Mouse (Mus musculus) hindbrain, embryonic 12.5 days (tissue): ENCODE results near the gene Ankrd60. TPM values are rescaled to one million over a fixed set of nuclear protein-coding genes. Genes with fewer than 3 reads are reported as not detected.

Source experiments
- ATAC-seq: fragments of 200-750 bp; cut with Nextera tagmentation; 2 replicates; pipeline ENCODE4 v1.8.0; 2017; ENCODE audit warnings: moderate TSS enrichment; ENCODE audit not compliant: low FRiP score
- H3K27ac ChIP-seq: fragments of 300-500 bp; sonication (generic); 2 replicates; pipeline ENCODE4 v1.5.1; 2016; ENCODE audit warnings: mild to moderate bottlenecking
- H3K27me3 ChIP-seq: fragments of 300-500 bp; sonication (generic); 2 replicates; pipeline ENCODE4 v1.6.1; 2016; ENCODE audit warnings: mild to moderate bottlenecking
- H3K36me3 ChIP-seq: fragments of 300-500 bp; sonication (generic); 2 replicates; pipeline ENCODE4 v1.6.1; 2016; ENCODE audit warnings: mild to moderate bottlenecking
- H3K4me1 ChIP-seq: fragments of 300-500 bp; sonication (generic); 2 replicates; pipeline ENCODE4 v1.6.1; 2016
- H3K4me2 ChIP-seq: fragments of 300-500 bp; sonication (generic); replicated peaks from 2 replicates; pipeline ENCODE4 v1.6.1; 2016; ENCODE audit warnings: mild to moderate bottlenecking
- H3K4me3 ChIP-seq: fragments of 300-500 bp; sonication (generic); 2 replicates; pipeline ENCODE4 v1.5.1; 2016; ENCODE audit warnings: mild to moderate bottlenecking
- H3K9ac ChIP-seq: fragments of 300-500 bp; sonication (generic); 2 replicates; pipeline ENCODE4 v1.6.1; 2016; ENCODE audit warnings: mild to moderate bottlenecking, moderate library complexity
- H3K9me3 ChIP-seq: fragments of 300-500 bp; sonication (generic); replicated peaks from 2 replicates; pipeline ENCODE4 v1.6.1; 2016; ENCODE audit warnings: mild to moderate bottlenecking
- WGBS: fragments of 180-500 bp; shearing (Covaris S2); methylation state at CpG from one replicate; pipeline ENCODE4 v1.1.7; 2016; 5-methylcytosine and 5-hydroxymethylcytosine counted together
- polyA plus RNA-seq: library from polyadenylated mRNA; unstranded; fragments of >200 nt; fragmentation: Nextera tagmentation; extraction: Ambion mirVana; gene quantifications from 2 replicates; pipeline ENCODE4 v1.2.1, GENCODE M21; 2016

Ankrd60 gene
- polyA plus RNA-seq, 1 experiment from 2014 or later, result not detected

DNA sequence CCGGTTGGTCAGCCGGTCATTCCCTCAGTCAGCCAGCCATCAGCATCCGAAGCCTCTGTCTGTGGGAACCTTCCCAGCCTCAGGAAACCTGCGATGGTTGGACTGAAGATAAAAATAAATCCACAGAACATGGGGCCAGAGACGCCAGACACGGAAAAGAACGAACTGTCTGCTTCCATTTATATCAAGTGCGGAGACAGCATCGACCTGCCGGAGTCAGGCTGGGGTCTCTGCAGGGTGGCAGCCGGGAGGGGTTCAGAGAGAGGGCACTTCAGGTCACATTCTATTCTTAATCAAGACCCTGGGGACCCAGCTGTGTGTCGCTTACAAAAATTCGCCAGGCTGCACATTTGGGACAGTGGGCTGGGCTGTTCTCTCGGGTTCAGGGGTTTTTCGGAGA, 38.4 kb downstream of the Ankrd60 start:
- H3K9ac ChIP-seq, result no peak overlapping the region
- ATAC-seq, result no peak
- no peak overlapping the region for H3K27ac ChIP-seq
- WGBS, result 46% methylated on average over 15 of the region's 15 CpGs
- H3K4me1 ChIP-seq, result peaks cover 15% of the 10 kb centered on the region; the same call in 1 of the 2 replicates
- no peaks in the 10 kb centered on the region for H3K27me3 ChIP-seq
- no peaks in the 10 kb centered on the region for H3K9me3 ChIP-seq
- H3K4me2 ChIP-seq, result no peak overlapping the region
- H3K36me3 ChIP-seq, result no peaks in the 10 kb centered on the region
- H3K4me3 ChIP-seq, result no peak overlapping the region

DNA sequence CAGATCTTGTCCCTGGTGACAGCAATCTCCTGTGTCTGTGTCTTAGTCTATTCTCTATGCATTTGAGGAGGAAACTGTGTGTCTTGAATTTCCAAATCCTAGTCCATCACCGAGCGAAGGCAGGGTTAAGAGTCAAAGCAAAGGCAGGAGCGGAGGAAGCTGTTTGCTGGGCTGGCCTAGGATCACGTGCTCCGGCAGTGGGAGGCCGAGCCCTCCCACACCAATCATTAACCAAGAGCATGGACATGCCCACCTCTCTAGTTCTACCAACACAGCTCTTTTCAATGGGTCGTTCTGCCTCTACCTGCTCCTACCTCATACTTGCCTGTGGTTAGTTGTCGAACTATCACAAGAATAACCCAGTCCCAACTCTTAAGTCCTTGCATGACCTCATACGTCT, 42.3 kb downstream of the Ankrd60 start:
- Histone ChIP-seq H3K9me3 (no peaks in the 10 kb centered on the region), H3K9ac (no peak overlapping the region), H3K36me3 (no peaks in the 10 kb centered on the region), H3K4me1 (peaks cover 16% of the 10 kb centered on the region; the same call in 1 of the 2 replicates), H3K4me3 (no peak overlapping the region), H3K27me3 (no peaks in the 10 kb centered on the region), H3K4me2 (no peak overlapping the region), H3K27ac (no peak overlapping the region)
- ATAC-seq, result no peak
- 92% methylated on average over 9 of the region's 9 CpGs for WGBS

DNA sequence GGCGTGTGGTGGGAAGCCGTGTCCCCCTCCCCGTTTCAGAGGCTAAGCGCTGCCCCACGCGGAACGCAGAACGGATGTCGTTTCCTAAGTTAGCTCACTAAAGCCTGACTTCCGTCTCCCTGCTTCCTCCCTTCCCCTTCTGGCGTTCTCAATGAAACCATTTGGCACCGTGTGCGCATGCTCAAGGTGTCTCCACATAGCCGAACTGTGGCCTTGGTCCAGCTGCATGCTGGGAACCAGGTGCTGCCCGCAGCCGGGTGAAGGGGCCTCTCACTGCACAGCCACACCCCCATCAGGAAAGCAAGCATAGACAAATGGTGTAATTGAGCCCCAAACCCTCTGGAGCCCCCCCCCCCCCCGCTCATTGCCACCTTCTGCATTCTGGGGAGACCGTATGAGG, 42.8 kb downstream of the Ankrd60 start:
- H3K4me2 ChIP-seq, result no peak overlapping the region
- no peaks in the 10 kb centered on the region for H3K27me3 ChIP-seq
- WGBS, result 84% methylated on average over 18 of the region's 18 CpGs
- no peak for ATAC-seq
- H3K36me3 ChIP-seq, result no peaks in the 10 kb centered on the region
- no peak overlapping the region for H3K27ac ChIP-seq
- H3K9ac ChIP-seq, result no peak overlapping the region
- H3K9me3 ChIP-seq, result no peaks in the 10 kb centered on the region
- no peak overlapping the region for H3K4me3 ChIP-seq
- peaks cover 12% of the 10 kb centered on the region; the same call in 1 of the 2 replicates for H3K4me1 ChIP-seq

DNA sequence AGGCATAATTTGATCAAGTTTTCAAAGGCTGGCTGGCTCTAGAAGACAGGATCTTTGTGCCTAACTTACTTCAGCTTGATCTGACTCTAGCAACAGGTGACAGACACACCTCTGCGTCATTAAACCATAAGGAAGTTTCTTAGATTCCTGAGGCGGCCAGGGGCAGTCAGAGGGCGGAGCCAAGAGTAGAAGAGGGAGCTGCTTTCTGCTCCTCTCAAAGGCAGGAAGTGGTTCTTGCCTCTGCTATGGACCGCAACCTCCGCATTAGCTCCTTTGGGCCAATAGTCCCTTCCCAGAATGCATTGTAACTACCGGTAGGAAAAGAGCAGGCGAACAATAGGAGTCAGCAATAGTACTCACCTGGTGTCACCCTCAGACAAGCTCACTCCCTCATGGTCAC, 43.6 kb downstream of the Ankrd60 start:
- Histone ChIP-seq H3K4me1 (peaks cover 4% of the 10 kb centered on the region; the same call in 1 of the 2 replicates), H3K36me3 (no peaks in the 10 kb centered on the region), H3K27ac (no peak overlapping the region), H3K9ac (no peak overlapping the region), H3K9me3 (no peaks in the 10 kb centered on the region), H3K27me3 (no peaks in the 10 kb centered on the region), H3K4me3 (no peak overlapping the region), H3K4me2 (no peak overlapping the region)
- no peak for ATAC-seq
- WGBS, result 83% methylated on average over 7 of the region's 7 CpGs

DNA sequence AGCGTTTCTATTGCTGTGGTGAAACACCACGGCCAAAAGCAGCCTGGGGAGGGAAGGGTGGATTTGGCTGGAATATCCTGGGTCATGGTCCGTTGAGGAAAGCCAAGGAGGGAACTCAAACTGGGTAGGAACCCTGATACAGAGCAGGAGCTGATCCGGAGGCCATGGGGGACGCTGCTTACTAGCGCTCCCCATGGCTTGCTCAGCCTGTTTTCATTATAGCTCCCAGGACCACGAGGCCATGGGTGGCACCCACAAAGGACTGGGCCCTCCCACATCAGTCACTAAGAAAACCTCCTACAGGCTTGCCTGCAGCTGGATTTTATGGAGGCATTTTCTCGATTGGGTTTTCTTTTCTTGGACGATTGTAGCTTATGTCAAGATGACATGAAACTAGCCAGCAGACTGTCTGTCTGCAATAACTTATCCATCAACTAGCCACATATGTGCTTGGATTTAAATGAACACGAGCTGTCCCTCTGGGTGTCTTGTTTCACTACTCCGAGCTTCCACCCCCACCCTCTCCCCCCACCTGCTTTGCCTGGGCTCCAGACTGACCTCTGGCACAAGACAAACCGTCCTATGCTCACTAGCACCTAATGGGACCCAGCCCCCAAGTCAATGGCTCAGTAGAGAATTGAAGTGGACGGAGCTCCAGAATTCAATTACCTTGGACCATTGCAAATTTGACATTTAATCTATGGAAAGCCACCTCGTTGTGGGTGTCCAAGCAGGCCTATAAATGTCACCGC, 45.3 kb downstream of the Ankrd60 start:
- Histone ChIP-seq H3K9ac (no peak overlapping the region), H3K4me3 (no peak overlapping the region)
- WGBS, result 64% methylated on average over 15 of the region's 15 CpGs

DNA sequence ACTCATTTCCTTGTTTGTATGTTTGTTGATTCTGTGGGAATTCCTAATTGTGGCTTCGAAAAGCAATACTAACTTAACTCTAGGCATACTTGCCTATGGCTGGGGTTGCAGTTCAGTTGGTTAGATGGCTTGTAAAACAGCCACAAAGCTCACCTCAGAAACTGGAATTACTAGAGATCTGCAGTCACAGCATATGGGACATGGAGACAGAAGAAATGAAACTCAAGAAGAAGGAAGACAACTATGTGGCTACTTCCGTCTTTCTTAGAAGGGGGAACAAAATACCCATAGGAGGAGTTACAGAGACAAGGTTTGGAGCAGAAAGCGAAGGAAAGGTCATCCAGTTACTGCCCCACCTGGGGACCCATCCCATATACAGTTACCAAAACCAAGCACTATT, 49.7 kb downstream of the Ankrd60 start:
- 0 out of 2 replicates have a peak, but pooled peaks cover 2% of the 10 kb centered on the region for H3K4me1 ChIP-seq
- no peaks in the 10 kb centered on the region for H3K27me3 ChIP-seq
- H3K4me3 ChIP-seq, result no peak overlapping the region
- 79% methylated on average over 3 of the region's 3 CpGs for WGBS
- no peak for ATAC-seq
- no peaks in the 10 kb centered on the region for H3K9me3 ChIP-seq
- H3K4me2 ChIP-seq, result no peak overlapping the region
- H3K9ac ChIP-seq, result no peak overlapping the region
- no peaks in the 10 kb centered on the region for H3K36me3 ChIP-seq
- H3K27ac ChIP-seq, result no peak overlapping the region

More for the DNA sequence above, 45.3 kb downstream of the Ankrd60 start:
- no peaks in the 10 kb centered on the region for H3K36me3 ChIP-seq
- H3K27me3 ChIP-seq, result no peaks in the 10 kb centered on the region
- ATAC-seq, result no peak
- no peak overlapping the region for H3K27ac ChIP-seq
- H3K9me3 ChIP-seq, result no peaks in the 10 kb centered on the region
- 0 out of 2 replicates have a peak, but pooled peaks cover 2% of the 10 kb centered on the region for H3K4me1 ChIP-seq
- no peak overlapping the region for H3K4me2 ChIP-seq

DNA sequence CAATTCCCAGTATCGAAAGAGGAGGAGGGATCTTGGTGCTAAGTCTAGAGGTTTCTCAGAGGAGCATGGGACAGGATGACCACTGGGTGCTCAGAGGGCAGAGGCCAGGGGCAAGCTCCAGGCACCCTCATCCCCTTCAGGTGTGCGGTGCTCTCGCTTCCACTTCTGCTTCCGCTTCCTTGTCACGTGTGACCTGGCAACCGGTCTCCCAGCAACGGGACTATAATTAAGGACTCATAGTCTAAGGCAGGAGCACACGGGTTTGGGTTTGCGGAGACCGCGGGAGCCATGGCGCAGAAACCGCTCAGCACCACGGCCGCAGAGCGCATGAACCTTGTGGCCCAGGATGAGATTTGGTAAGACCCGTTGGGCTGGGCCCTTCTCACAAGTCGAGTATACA, 55.8 kb downstream of the Ankrd60 start, which contains the start of gene 1700021F07Rik:
1700021F07Rik (plus strand) TSS at position 211 of the 400 bp plus-strand sequence.
- no peak within 1 kb of the TSS for H3K27ac ChIP-seq
- H3K4me1 ChIP-seq, result no peaks in the 10 kb centered on the region; the same call in 1 of the 2 replicates
- H3K4me2 ChIP-seq, result no peak within 1 kb of the TSS
- no peaks in the 10 kb centered on the region for H3K27me3 ChIP-seq
- 91% methylated on average over 18 of the region's 18 CpGs for WGBS
- no peak for ATAC-seq
- H3K4me3 ChIP-seq, result no peak within 1 kb of the TSS
- H3K9me3 ChIP-seq, result no peaks in the 10 kb centered on the region
- H3K9ac ChIP-seq, result no peak within 1 kb of the TSS
- H3K36me3 ChIP-seq, result no peaks in the 10 kb centered on the region

Other genes with a start within 250 kb of the Ankrd60 start
- not detected in 2 replicates for gene 1700021F07Rik, start 55.8 kb downstream of the Ankrd60 start, polyA plus RNA-seq
- gene Rab22a, start 81.4 kb upstream of the Ankrd60 start, polyA plus RNA-seq, result 51.1 and 51.4 TPM in 2 replicates
- gene 1700010B08Rik, start 141.1 kb upstream of the Ankrd60 start, polyA plus RNA-seq, result not detected in 2 replicates
- 10.7 and 14.2 TPM in 2 replicates for gene Vapb, start 159.1 kb upstream of the Ankrd60 start, polyA plus RNA-seq